Mouse (Mus musculus) C2C12 (cell line): ENCODE measurements around the gene Mtmr6.

Experiments
- CTCF ChIP-seq: IDR thresholded peaks from one replicate; pipeline ENCODE4 v1.5.1; 2011; ENCODE audit not compliant: control insufficient read depth, insufficient read depth, insufficient read length
- MYOD1 ChIP-seq: IDR thresholded peaks from one replicate; pipeline ENCODE4 v1.6.1; 2011; ENCODE audit warnings: low read depth; ENCODE audit not compliant: control insufficient read depth, insufficient read length

DNA sequence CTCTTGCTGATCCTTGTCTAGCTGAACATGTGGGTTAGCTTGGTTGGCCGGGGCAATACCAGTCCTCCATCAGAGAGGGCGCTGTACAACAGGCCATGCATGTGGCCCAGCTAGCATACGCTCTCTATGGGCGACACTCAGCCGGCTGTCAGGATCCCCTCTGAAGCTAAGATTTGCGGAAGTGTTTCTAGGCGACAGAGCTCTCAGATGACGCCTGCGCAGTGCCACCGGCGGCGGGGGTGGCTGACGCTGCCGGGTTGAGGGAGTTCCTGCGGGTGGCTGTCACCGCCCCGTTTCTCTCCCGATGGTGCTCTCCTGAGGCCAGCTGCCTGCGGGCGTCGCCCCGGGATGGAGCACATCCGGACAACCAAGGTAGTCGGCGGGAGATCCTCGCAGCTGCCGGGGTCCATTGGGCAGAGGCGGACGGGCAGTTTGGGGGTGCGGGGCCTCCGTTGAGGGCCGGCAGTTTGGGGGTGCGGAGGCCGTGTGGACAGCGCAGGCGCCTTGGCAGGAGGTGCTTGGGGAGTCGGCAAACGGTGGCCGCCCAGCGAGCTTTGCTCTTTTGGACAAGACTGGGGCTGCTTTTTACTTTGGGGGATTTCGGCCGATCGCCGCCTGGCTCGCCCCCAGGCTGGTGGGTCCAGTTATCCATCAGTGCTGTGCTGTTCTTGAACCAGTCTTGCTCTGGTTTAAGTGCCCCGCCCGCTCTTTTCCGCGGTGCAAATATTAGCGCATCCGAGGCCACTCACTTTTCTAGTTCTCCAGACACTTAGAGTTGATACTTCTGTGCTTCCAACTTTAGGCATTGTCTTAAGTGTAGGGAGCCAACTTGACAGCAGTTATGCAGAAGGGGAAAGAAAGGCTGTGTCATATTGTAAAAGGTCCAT lies at the start of gene Mtmr6:
- peak; percentile 90 for TF ChIP-seq CTCF
- peak; percentile 2 for TF ChIP-seq MYOD1
